Mouse (Mus musculus): ENCODE measurements at regions not wholly inside any gene's neighbourhood (a gene's known extent, or its start where the extent isn't known, plus 50 kb on each side); places are given as distances from the start of the nearest gene placed in this dataset.
"Not testable (repeated sequence)": the region's sequence is repeated elsewhere in the genome, so short reads cannot be mapped to it uniquely, and the experiment has no call there.

DNA sequence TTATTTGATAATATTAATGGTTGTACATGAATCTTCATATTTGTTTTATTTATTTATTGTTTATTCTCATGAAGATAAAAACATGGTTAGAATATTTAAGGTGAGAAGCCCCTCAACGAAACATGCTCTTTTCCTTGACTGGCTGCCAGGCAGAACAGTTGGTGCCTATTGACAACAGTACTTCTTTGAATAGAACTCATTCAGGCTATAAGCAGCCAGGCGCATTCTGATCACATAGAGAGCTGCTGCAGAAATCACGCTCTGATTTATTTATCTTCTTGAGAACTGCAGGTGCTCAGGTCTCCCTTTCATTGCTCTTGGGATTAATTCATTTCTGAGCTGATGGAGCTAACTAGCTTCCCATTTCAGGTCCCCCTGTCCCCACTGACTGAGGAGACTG lies 688.9 kb upstream of the Gm38303 start:
- H3K27me3 ChIP-seq (ENCODE audit: control insufficient read depth in 1 of 2, insufficient read depth in 2 of 2, low read length in 2 of 2) = no peaks in the 10 kb centered on the region
- no peaks in the 10 kb centered on the region for H3K36me3 ChIP-seq (ENCODE audit: control insufficient read depth in 1 of 2, insufficient read depth in 2 of 2, low read length in 2 of 2)
- no peak overlapping the region for H3K4me3 ChIP-seq (ENCODE audit: control insufficient read depth in 1 of 2, insufficient read depth in 1 of 2, low read depth in 2 of 2, low read length in 2 of 2)
- no peaks in the 10 kb centered on the region for H3K4me1 ChIP-seq (ENCODE audit: control insufficient read depth in 1 of 2, insufficient read depth in 2 of 2, low read length in 2 of 2)
- no peak overlapping the region for H3K27ac ChIP-seq (ENCODE audit: control insufficient read depth, low read depth, low read length)
- no peak for DNase-seq (ENCODE audit: low read depth, low spot score)
- TF ChIP-seq BHLHE40 (IDR thresholded peaks at IDR 0.05; ENCODE audit: borderline replicate concordance, low read depth, low read length) (no peak), SMC3 (IDR thresholded peaks at IDR 0.05; ENCODE audit: low read depth, low read length) (no peak), MAZ (IDR thresholded peaks at IDR 0.05; ENCODE audit: low read depth, low read length) (no peak), RAD21 (IDR thresholded peaks at IDR 0.05; ENCODE audit: low read depth, low read length) (no peak), MAFK (IDR thresholded peaks at IDR 0.05; ENCODE audit: borderline replicate concordance, low read depth, low read length) (no peak), SIN3A (IDR thresholded peaks at IDR 0.05; ENCODE audit: low read length) (no peak), ELF1 (IDR thresholded peaks at IDR 0.05; ENCODE audit: low read depth, low read length) (no peak), NRF1 (IDR thresholded peaks at IDR 0.05; ENCODE audit: insufficient read depth, low read depth, low read length, poor library complexity, severe bottlenecking) (no peak), GABPA (IDR thresholded peaks at IDR 0.05; ENCODE audit: low read depth, low read length) (no peak), MAX (IDR thresholded peaks at IDR 0.05; ENCODE audit: low read length) (no peak), MEF2A (IDR thresholded peaks at IDR 0.05; ENCODE audit: extremely low read depth, insufficient replicate concordance, low read depth, low read length, poor library complexity, severe bottlenecking) (no peak), UBTF (IDR thresholded peaks at IDR 0.05; ENCODE audit: borderline replicate concordance, insufficient read depth, low read depth, low read length) (no peak), RCOR1 (IDR thresholded peaks at IDR 0.05; ENCODE audit: low read depth, low read length) (no peak), ZNF384 (IDR thresholded peaks at IDR 0.05; ENCODE audit: low read depth, low read length) (no peak), MYB (IDR thresholded peaks at IDR 0.05; ENCODE audit: low read depth, low read length) (no peak), E2F4 (IDR thresholded peaks at IDR 0.05; ENCODE audit: borderline replicate concordance, low read depth, low read length) (no peak), JUND (IDR thresholded peaks at IDR 0.05; ENCODE audit: low read depth, low read length) (no peak)
- no peaks in the 10 kb centered on the region for H3K9me3 ChIP-seq (replicated peaks; ENCODE audit: insufficient read depth, low read length)
- H3K9ac ChIP-seq (ENCODE audit: control insufficient read depth, low read depth, low read length, poor library complexity, severe bottlenecking) = no peak overlapping the region
- no peaks in the 10 kb centered on the region for H3K79me2 ChIP-seq (ENCODE audit: control insufficient read depth, insufficient read depth, low read length, poor library complexity)

DNA sequence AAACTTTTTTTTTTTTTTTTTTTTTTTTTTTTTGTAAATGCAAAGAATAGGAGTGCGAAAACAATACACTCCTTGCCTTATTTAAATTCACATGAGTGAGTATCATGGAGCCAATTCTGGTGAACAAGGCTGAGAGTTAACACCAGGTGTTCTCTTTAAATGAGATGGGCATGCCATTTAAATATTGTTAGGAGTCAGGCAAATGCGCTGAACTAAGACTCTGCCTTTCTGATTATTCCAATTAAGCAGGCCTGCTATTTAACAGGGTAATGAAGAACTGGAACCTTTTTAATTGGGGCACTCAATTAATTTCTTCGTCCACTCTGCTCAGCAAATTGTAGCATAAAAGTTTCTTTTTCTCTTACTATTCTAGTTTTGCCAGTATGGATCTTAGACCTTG lies 684.6 kb upstream of the Gm38303 start:
- H3K36me3 ChIP-seq (ENCODE audit: control insufficient read depth in 1 of 2, insufficient read depth in 2 of 2, low read length in 2 of 2) = no peaks in the 10 kb centered on the region
- no peak overlapping the region for H3K9ac ChIP-seq (ENCODE audit: control insufficient read depth, low read depth, low read length, poor library complexity, severe bottlenecking)
- no peak overlapping the region for H3K4me3 ChIP-seq (ENCODE audit: control insufficient read depth in 1 of 2, insufficient read depth in 1 of 2, low read depth in 2 of 2, low read length in 2 of 2)
- no peaks in the 10 kb centered on the region for H3K9me3 ChIP-seq (replicated peaks; ENCODE audit: insufficient read depth, low read length)
- TF ChIP-seq USF2 (IDR thresholded peaks at IDR 0.05; ENCODE audit: borderline replicate concordance in 1 of 2, insufficient read depth in 1 of 2, low read depth in 1 of 2, low read length in 2 of 2) (no peak), UBTF (IDR thresholded peaks at IDR 0.05; ENCODE audit: borderline replicate concordance, insufficient read depth, low read depth, low read length) (no peak), E2F4 (IDR thresholded peaks at IDR 0.05; ENCODE audit: borderline replicate concordance, low read depth, low read length) (no peak), CHD2 (IDR thresholded peaks at IDR 0.05; ENCODE audit: low read length) (no peak), CHD1 (IDR thresholded peaks at IDR 0.05; ENCODE audit: low read depth, low read length) (no peak), GABPA (IDR thresholded peaks at IDR 0.05; ENCODE audit: low read depth, low read length) (no peak), BHLHE40 (IDR thresholded peaks at IDR 0.05; ENCODE audit: borderline replicate concordance, low read depth, low read length) (no peak), ELF1 (IDR thresholded peaks at IDR 0.05; ENCODE audit: low read depth, low read length) (no peak), POLR2A (IDR thresholded peaks at IDR 0.05; ENCODE audit: control insufficient read depth in 1 of 2, insufficient read depth in 1 of 2, low read depth in 1 of 2, low read length in 2 of 2, poor library complexity in 1 of 2) (no peak), TCF12 (IDR thresholded peaks at IDR 0.05; ENCODE audit: low read depth, low read length) (no peak), RCOR1 (IDR thresholded peaks at IDR 0.05; ENCODE audit: low read depth, low read length) (no peak), USF1 (IDR thresholded peaks at IDR 0.05; ENCODE audit: low read depth, low read length) (no peak), ZNF384 (IDR thresholded peaks at IDR 0.05; ENCODE audit: low read depth, low read length) (no peak), SIN3A (IDR thresholded peaks at IDR 0.05; ENCODE audit: low read length) (no peak)
- H3K4me1 ChIP-seq (ENCODE audit: control insufficient read depth in 1 of 2, insufficient read depth in 2 of 2, low read length in 2 of 2) = no peaks in the 10 kb centered on the region
- no peaks in the 10 kb centered on the region for H3K79me2 ChIP-seq (ENCODE audit: control insufficient read depth, insufficient read depth, low read length, poor library complexity)
- no peaks in the 10 kb centered on the region for H3K27me3 ChIP-seq (ENCODE audit: control insufficient read depth in 1 of 2, insufficient read depth in 2 of 2, low read length in 2 of 2)
- no peak overlapping the region for H3K27ac ChIP-seq (ENCODE audit: control insufficient read depth, low read depth, low read length)
- no peak for DNase-seq (ENCODE audit: low read depth, low spot score)

DNA sequence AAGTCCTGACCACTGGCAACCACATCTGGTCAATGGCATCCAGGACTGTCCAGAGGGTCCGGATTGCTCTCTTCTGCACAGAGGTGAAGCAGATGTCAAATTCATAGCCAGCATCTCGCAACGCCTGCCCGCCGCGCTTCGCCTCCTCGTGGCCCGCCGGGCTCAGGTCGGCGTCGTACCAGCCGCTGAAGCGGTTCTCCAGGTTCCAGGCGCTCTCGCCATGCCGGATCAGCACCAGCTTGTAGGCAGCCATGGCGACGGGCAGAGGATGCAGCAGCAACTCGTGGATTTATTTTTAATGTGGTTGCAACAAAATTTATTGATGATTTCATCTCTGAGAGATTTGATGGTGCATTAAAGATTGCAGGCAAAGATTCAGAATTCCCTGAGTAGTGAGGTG lies 679.4 kb upstream of the Gm38303 start:
- H3K27ac ChIP-seq (ENCODE audit: control insufficient read depth, low read depth, low read length); H3K9ac ChIP-seq (ENCODE audit: control insufficient read depth, low read depth, low read length, poor library complexity, severe bottlenecking); DNase-seq (ENCODE audit: low read depth, low spot score); H3K4me3 ChIP-seq (ENCODE audit: control insufficient read depth in 1 of 2, insufficient read depth in 1 of 2, low read depth in 2 of 2, low read length in 2 of 2); H3K4me1 ChIP-seq (ENCODE audit: control insufficient read depth in 1 of 2, insufficient read depth in 2 of 2, low read length in 2 of 2); H3K36me3 ChIP-seq (ENCODE audit: control insufficient read depth in 1 of 2, insufficient read depth in 2 of 2, low read length in 2 of 2); H3K79me2 ChIP-seq (ENCODE audit: control insufficient read depth, insufficient read depth, low read length, poor library complexity); H3K27me3 ChIP-seq (ENCODE audit: control insufficient read depth in 1 of 2, insufficient read depth in 2 of 2, low read length in 2 of 2); H3K9me3 ChIP-seq (replicated peaks; ENCODE audit: insufficient read depth, low read length): not testable (repeated sequence)

All from MEL (cell line).